Mouse (Mus musculus) mature B cell (primary cell): ENCODE data around the gene Imp3.

Experiments used
- in situ Hi-C: fragments of 300-500 bp; cut with MboI; formaldehyde crosslinking; loops from 2 replicates; pipeline ENCODE4 v1.14.3; 2019

The Imp3 gene

GRCm38 (mm10) chr9:56922746-56923145 is 14.5 kb upstream of the Imp3 start:
- in situ Hi-C loops = no loop called here

DNA sequence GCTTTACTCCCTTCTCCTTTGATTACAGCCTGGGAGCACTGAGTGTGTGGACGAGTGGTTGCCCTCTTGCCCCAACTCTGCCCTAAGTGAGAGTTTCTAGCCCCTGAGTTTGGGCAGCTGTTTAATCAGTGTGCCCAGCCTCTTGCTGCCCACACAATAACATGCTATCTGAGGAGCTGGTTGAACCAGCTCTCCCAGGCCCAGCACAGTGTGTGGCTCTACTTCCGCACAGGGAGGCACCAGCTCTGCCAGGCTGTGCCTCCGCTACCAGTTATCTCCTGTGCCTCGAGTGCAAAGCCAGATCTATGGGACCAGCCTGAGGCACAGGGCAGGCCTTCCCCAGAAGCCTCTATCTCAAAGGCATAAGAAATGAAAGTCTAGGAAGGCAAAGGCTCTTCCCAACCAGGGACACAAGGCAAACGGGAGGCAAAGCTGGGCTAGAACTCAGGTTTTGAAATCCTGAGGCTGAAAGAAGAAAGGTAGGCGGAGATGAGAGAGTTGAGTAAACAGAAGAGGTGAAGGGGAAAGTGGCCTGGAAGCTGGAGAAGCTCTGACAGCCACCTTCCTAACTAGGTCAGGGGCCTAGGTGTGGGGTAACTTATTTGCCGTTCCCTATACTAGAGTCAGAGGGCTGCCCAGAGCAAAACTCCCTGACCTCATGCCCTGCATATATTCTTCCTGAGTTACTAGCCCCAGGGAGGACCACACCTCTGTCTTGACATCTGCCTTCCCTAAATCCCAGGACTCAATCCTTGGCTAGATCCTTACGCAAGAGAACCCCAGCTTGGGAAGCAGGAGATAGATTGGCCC is 13.2 kb upstream of the Imp3 start:
- in situ Hi-C loops = no loop called here

- in situ Hi-C loops = loop anchor here (25.0 kb wide), 1 partner anchor 513 kb away; the partner anchor contains the start of gene Ppcdc
These were observed 12.6 kb upstream of the Imp3 start for GRCm38 (mm10) chr9:56924651-56925027.

DNA sequence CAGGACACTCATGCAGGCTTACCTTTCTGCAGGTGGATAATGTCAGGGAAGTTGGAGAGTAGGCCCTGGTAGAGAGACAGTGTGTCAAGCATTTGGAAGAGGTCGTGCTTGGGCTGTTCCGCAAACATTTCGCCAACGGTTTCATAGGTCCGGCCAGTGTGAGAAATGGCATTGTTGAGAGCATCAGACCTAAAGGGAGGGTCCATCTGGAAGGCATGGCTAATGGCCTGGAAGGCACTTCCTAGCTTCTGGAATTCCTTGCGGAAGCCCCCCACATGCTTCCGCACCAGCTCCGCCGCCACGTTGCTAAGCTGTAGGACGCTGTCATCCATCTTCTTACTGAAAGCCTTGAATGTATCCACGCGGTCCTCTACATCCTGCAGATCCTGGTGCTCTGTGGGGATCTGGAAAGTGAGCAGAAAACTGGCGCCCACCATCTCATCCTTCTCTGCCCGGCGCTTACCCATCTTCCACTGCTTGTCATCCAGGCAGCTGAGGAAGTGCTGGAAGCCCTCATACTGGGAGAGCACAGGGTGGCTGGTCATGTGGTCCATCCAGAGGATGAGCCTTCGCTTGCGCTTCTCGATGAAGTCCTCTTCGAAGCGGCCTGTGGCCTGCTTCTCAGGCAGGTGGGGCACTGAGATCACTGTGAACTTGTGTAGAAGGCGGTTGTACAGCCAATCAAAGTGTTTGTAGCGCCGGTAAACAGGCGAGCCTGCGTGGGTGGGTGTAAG is 11.8 kb upstream of the Imp3 start:
- in situ Hi-C loops = loop anchor here (25.0 kb wide), 1 partner anchor 512 kb away; the partner anchor contains the start of gene Ppcdc

- in situ Hi-C loops = loop anchor here (25.0 kb wide), 1 partner anchor 511 kb away; the partner anchor contains the start of gene Ppcdc
These were observed 11.3 kb upstream of the Imp3 start for GRCm38 (mm10) chr9:56926025-56926360.

DNA sequence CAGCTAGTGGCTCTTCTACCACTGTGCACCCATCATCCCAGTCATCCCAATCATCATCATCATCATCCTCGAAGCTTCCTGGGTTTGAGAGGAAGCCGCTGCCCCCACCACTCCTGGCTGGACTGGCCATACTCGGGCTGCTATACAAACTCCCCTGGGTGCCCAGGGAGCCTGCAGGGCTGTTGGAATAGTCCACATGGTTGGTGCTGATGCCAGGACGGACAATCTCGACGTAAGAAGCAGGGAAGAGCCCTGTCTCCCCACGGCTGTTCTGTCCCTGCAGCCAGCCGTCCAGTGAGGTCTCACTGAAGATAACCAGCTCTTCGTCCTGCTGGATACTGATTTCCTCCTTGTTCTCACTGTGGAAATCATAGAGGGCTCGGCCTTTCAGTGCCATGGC is 10.9 kb upstream of the Imp3 start:
- in situ Hi-C loops = loop anchor here (25.0 kb wide), 1 partner anchor 511 kb away; the partner anchor contains the start of gene Ppcdc

- in situ Hi-C loops = loop anchor here (25.0 kb wide), 1 partner anchor 510 kb away; the partner anchor contains the start of gene Ppcdc
These were observed 9.9 kb upstream of the Imp3 start for GRCm38 (mm10) chr9:56927191-56928012.

GRCm38 (mm10) chr9:56928041-56928811 is 9.0 kb upstream of the Imp3 start, which contains the start of gene Snx33:
TSS of gene Snx33 (minus strand) at chr9:56928371.
- in situ Hi-C loops = loop anchor here (25.0 kb wide), 1 partner anchor 509 kb away; the partner anchor contains the start of gene Ppcdc

- in situ Hi-C loops = loop anchor here (25.0 kb wide), 1 partner anchor 508 kb away; the partner anchor contains the start of gene Ppcdc
These were observed 7.8 kb upstream of the Imp3 start for GRCm38 (mm10) chr9:56929496-56929895.

GRCm38 (mm10) chr9:56930556-56930955 is 6.7 kb upstream of the Imp3 start:
- in situ Hi-C loops = loop anchor here (10.0 to 25.0 kb wide), 2 partner anchors 204 to 507 kb away; partner anchors contain the start of genes Man2c1 and Ppcdc

DNA sequence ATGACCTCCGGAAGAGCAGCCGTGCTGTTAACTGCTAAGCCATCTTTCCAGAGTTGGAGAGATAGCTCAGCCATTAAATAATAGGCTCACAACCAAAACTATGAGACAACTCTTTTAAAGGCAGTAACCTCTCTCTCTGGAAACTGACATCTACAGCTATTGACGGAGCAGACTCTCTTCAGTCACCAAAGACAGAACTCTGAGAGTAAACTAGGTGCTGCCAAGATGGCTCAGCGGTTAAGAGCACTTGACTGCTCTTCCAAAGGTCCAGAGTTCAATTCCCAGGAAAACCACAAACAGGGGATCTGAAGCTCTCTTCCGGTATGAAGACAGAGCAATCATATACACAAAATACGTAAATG is 433 bp upstream of the Imp3 start:
- in situ Hi-C loops = loop anchor here (10.0 to 25.0 kb wide), 2 partner anchors 198 to 500 kb away; partner anchors contain the start of genes Man2c1 and Ppcdc

DNA sequence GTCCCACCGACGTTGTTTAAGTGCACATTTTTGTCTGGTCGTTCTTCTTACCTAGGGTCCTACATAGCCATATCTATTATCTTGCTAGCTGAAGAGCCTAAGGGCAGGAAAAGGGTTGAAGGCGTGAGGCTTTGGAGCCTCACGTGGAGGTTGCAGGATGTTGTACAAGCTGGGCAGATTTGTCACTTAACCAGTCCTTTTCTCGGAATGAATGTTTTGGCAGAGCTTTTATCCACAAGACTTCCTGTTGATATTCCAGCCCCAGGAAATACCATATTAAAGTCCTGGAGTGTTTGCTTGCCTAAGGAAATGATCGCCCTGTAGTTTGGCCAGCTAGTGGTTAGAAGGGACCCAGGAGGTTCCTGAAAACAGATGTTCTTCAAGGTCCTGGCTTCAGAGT is 1.1 kb downstream of the Imp3 start:
- in situ Hi-C loops = loop anchor here (10.0 to 25.0 kb wide), 2 partner anchors 196 to 499 kb away; partner anchors contain the start of genes Man2c1 and Ppcdc

DNA sequence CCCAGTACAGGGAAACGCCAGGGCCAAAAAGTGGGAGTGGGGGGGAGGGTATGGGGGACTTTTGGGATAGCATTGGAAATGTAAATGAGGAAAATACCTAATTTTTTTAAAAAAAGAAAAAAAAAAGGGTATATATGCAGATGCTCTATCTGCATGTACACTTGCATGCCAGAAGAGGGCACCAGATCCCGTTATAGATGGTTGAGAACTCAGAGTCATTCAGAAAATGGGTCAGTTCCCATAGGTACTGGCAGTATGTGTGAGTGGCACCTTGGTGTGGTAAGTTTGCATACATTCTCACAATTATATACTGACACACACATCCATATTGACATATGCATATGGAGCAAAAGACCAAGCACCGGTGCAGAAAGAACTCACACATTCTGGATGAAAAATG is 10.2 kb downstream of the Imp3 start:
- in situ Hi-C loops = loop anchor here (25.0 kb wide), 1 partner anchor 490 kb away; the partner anchor contains the start of gene Ppcdc

DNA sequence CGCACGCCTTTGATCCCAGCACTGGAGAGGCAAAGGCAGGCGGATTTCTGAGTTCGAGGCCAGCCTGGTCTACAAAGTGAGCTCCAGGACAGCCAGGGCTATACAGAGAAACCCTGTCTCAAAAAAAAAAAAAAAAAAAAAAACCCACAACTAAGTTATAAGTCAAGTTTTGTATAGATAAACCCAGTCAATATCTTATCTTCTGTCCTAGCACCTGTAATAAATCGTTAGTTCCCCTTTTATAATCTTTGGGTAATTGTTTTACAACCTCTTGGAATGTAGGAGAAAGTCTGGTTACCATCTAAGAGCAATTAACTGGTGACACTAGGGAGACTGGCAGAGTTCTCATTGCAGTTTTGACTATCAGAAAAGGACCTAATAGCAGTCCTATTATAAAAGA is 11.4 kb downstream of the Imp3 start:
- in situ Hi-C loops = loop anchor here (25.0 kb wide), 1 partner anchor 489 kb away; the partner anchor contains the start of gene Ppcdc

DNA sequence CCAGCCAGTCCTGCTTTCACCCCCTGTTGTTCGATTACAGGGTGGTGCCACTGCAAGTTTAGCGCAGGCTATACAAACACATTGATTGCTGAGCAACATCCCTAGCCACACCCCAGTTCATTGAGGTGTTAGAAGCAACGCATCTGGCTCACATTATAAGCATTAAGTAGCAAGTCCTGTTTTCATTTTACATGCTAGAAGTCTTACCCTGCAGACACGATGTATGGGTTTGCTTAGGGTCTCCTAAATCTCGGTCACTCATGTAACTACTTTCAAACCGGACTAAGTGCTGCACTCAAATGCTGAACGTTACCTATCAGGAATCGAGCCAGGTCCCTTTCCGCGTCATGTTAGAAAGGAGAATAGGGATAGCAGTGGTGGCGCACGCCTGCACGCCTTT is 12.5 kb downstream of the Imp3 start:
- in situ Hi-C loops = loop anchor here (25.0 kb wide), 1 partner anchor 488 kb away; the partner anchor contains the start of gene Ppcdc

DNA sequence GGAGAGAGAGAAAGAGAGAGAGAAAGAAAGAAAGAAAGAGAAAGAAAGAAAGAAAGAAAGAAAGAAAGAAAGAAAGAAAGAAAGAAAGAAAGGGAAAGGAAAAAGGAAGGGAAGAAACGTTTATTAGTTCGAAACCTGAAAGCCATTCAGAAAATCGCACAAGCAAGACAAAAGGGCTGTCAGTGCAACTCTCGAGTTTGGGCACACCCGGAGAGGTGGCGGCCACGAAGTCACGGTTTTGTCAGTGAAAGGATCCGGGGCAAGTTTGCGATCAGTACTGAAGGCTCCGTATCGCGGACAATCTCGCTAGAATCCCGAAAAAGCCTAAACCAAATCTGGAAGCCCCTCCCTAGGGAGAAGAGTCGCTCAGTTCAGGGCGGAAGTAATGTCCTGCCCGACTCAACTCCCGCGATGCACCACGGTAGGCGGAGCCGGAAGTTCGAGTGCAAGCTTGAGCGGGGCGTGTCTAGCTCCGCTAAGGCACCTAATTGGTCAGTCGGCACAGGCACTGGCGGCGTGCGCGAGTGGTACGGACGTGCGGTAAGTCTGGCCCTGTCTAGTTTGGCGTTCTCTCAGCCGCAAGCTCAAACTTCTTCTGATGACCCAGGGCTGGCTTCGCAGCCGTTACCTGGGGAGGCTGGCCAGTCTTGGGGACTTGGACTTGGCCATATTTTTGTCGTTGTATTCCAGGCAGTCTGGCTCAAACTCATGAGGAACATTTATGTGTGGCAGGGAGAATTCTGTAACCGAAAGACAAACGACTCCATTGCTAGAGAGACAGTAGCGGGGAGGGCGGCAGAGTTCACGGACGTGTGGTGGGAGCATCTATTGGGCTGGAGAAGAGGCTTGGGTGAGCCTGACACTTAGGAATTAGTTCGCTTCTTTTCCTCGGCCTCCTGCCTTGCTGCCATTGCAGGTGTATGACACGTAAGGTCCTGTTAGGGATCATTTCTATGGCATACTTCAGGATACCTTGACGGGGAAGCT is 13.4 kb downstream of the Imp3 start, which contains the start of gene Snupn:
TSS of gene Snupn (plus strand) at position 465 of the 987 bp plus-strand sequence.
- in situ Hi-C loops = no loop called here

DNA sequence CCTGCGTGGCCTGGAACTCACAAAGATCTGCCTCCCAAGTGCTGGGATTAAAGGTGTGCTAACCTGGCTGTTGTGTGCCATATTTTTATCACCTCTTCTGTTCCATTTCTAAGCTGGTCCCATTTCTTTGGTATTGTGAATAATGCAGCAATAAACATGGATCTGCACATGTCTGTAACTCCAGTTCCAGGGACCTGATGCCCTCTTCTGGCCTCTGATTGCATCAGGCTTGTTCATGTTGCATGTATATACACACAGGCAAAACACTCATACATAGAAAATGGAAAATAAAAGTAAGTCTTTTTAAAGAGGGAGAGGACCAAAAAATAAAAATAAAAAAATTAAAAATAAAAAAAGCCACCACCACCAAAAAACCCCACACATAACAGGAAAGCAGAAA is 16.3 kb downstream of the Imp3 start:
- in situ Hi-C loops = no loop called here

GRCm38 (mm10) chr9:56956966-56957675 is 19.8 kb downstream of the Imp3 start:
- in situ Hi-C loops = no loop called here

DNA sequence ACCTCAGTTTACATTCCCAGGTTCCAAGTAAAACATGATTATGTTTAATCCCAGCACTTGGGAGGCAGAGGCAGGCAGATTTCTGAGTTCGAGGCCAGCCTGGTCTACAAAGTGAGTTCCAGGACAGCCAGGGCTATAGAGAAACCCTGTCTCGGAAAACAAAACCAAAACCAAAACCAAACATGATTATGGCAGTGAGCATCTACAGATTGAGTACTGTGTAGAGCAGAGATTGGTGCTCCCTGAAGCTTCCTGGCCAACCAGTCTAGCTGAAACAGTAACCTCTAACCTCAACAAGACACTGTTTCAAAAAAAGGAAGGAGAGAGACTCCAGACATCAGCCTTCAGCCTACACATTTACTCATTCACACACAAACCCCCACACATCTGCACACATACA is 21.4 kb downstream of the Imp3 start:
- in situ Hi-C loops = no loop called here
